Mouse (Mus musculus) adrenal gland, adult 10 weeks (tissue): Measurements from ENCODE around the gene Rad18. TPM values are rescaled to one million over a fixed set of nuclear protein-coding genes. Genes with fewer than 3 reads are reported as not detected.

Experiments used
- polyA plus RNA-seq: library from polyadenylated mRNA; stranded (reverse); fragments of 350-450 nt; fragmentation: Illumina TruSeq; extraction: RNeasy Lipid Tissue Mini Kit (QIAGEN cat#74804); gene quantifications from one replicate; pipeline ENCODE4 v1.2.3, GENCODE M21; 2014; ENCODE audit warnings: low read depth, low replicate concordance

The Rad18 gene
- 22.5 TPM for polyA plus RNA-seq

DNA sequence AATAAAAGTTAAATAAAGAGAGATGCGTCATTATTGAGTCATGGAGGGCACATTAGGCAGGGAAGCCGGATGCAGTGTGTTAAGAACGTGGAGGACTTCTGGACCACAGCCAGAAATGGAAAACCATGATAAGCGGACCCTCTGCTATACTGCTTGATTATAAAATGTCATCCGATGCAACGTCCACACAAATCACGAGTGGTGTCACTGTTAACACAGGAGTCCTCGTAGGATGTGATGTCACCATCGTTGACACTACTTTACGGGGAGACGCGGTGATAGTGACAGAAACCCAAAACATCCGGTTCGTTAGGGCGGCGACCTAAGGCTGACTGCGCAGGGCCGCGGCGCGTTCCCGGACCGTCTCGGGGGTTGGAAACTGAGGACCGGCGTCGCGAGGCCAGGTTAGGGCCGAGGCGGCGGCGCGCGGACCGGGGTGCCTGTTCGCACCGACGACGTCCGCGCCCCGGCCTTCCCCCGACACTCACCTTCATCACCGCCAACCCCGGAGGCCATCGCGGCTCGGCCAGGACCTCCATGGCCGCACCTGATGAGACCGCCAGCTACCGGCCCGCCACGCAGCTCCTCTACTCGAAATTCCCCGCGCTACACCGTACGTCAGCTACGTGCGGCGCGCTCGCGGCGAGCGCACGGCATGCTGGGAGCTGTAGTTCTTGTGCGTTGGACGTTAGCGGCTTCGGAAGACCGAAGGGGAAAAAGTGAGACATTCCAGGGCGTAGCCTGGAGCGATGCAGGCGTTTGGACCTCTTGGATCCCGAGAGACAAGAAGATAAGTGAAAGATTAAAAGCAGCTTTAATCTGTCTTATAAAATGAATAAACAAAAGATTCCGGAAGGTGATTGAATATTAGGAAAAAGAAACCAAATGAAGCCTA lies at the start of gene Rad18:
Gene Rad18 (minus strand): TSS at position 631 of the 895 bp plus-strand sequence.

Other genes starting within 250 kb of the Rad18 start
- gene Cav3, start 237.2 kb downstream of the Rad18 start, polyA plus RNA-seq, result not detected
- gene Oxtr, start 206.7 kb downstream of the Rad18 start, polyA plus RNA-seq, result 155 TPM